Mouse (Mus musculus) activated CD4-positive, CD25-positive, alpha-beta regulatory T cell, adult 4 months (primary cell): ENCODE data around the gene Otop2. TPM values are rescaled to one million over a fixed set of nuclear protein-coding genes. Genes with fewer than 3 reads are reported as not detected.

Experiments
- ATAC-seq: one replicate; pipeline ENCODE4 v1.8.0; 2017
- polyA plus RNA-seq, 2 experiments: library from polyadenylated mRNA; unstranded; fragments of 100-300 nt; shearing (Covaris generic); gene quantifications; one replicate each; pipeline ENCODE4 v1.2.1; 2017

Gene Otop2
- polyA plus RNA-seq = not detected

DNA sequence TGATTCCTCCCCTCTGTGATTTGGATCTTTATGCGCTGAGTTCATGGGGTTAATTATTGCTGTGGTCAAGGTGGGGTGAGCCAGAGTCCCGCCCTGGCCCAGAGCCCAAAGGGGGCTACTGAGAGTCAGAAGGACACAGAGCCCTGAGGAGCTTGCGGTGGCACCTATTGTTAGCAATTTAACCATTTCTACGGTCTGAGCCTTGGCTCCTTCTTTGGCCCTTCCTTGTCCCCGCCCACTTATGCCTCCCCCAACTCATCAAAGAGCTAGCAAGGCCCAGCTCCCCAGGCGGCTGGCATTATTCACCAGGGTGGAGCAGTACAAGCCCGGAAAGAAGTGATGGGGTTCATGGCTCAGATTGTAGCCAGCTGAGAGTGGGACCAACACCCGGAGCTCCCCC lies at the start of gene Otop2:
Otop2 (plus strand) TSS at position 301 of the 400 bp plus-strand sequence.
- ATAC-seq = no peak

DNA sequence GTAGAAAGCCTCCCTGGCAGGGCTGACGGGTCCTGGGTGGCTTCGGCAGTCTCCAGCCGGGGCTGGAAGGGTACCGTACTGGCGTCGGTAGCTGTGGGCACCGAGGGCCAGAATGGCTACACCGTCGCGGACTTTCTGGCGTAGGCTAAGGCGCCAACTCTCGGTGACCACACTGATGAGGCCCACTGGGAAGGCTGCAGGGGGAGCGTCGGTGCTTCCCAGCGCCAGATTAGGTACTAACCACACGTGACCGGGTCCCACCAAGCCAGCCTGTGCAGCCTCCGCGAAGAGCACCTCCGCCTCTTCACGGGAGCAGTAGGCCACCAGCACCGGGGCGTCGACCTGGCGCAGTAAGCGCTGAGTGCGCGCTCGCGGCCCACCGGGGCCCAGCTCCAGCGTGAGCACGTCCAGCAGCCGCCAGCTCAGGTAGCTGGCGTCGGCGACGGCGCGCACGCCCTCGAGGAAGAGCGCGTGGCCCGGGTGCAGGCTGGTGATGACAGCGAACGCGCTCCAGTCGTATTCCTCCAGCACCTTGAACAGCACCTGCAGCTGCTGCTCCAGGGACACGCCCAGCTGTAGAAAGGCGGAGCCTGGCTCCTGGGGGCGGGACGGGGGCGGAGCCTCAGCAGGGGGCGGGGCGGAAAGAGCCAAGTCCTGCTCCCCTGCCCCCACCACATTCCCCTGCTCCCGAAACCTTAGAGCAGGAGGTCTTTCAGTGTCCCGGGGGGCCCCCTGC lies 49.0 kb upstream of the Otop2 start:
- no peak for ATAC-seq

- ATAC-seq = no peak
Measured at GRCm38 (mm10) chr11:115259134-115259533, 47.8 kb upstream of the Otop2 start.

GRCm38 (mm10) chr11:115262954-115263353 lies 44.0 kb upstream of the Otop2 start:
- ATAC-seq = no peak

DNA sequence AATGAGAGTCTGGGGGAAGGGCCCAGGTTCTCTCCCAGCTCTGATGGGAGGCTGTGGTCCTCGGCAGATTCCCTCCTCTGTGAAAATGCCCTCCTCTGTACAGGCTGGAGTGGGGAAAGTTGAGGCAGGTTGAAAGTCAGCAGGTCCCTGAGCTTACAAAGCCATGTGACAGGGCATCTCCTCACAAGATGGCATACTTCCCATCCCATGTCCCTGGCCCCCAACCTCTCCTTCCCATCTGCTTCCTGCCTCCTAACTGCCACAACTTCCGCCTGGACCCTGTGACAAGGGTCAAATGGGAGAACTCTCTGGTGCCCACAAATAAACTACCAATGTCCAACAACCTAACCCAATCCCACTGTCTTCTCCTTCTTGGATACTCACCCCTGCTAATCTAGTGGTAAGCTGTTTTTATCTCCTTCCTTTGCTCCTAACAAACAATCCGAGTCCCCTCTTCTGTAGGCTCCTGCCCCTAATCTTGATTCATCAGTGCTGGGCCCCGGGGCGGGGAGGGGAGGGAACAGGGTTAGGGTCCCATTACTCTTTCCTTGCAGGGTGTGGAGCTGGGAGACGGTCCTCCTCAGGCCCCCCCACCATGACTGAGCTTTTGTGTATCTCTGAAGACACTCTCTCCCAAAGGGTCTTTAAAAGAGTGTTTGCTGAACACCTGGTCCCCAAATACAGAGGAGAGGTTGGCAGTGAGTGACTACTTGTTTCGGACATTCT lies 42.7 kb upstream of the Otop2 start:
- no peak for ATAC-seq

DNA sequence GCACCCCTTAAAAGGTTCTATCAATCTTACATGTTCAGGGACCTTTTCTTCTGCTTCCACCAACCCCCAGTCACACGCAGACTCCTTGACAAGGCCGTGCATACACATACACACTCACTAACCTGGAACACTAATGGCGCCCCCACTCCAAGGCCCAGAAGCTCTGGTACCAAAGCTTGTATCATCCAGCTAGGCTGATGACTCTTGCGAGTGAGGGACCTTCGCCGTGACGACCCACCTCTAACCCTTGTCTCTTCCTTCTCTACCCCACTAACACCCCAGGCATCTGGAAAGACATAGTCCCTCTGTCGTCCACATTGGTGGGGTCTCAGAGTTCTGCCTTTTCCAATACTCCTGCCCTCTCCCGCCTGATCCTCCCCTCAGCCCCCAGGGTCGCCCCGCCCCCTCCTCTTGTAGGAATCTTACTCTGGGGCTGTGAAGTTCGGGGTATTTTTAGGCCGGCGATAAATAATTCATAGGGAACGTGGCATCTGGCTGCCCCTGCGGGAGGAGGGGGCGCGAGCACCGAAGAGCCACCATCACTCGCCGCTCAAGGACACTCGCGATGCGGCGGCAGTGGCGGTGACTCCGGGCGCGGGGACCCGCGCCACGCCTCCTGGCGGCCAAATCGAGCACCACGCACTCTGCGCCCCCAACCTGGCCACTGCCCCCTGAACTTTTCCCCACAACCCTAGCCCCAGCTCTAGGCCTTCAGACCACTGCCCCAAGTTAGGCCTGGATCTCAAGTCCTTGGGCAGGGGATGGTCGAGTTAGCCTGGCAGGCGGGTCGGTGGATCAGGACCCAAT lies 41.9 kb upstream of the Otop2 start:
- ATAC-seq = no peak

GRCm38 (mm10) chr11:115265771-115266399 lies 41.1 kb upstream of the Otop2 start:
- ATAC-seq = no peak

DNA sequence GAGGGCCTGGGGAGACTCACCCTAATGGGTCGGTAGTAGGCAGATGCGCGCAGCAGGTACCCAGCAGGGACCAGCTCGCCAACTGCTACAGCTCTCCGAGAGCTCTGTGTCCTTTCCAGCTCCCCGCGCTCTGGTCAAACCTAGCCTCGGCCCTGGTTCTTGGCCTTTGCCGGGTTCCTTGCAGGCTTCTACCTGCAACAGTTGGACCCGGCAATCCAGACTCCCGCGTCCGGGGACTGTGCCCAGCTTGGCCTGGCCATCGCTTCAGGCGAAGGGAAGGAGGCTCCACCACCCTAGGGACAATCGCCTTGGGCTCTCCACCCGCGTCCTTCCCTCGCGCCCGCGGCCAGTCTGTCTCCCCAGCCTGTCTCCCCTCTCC lies 40.6 kb upstream of the Otop2 start:
- no peak for ATAC-seq

GRCm38 (mm10) chr11:115267061-115267883 lies 39.7 kb upstream of the Otop2 start, which contains the start of gene Grin2c:
TSS of gene Grin2c (minus strand) at chr11:115267243.
- no peak for ATAC-seq

DNA sequence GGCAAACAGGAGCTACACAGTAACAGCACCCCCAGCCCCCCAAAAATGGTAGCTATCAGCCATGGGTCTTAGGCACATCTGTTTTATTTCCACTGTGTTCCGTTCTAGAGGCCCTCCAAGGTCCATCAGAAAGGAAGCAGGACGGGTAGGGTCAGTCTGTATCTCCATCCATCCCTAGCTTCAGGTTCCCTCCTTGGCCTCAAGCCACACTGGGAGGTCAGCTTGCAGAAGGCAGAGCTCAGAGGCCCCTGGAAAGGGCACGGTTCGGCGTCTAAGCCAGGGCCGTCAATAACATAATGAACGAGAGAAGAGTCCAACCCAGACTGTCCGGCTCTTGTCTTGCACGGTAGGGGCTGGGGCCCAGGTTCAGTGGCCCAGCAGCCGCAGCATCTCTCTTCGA lies 39.0 kb upstream of the Otop2 start:
- ATAC-seq = no peak

- no peak for ATAC-seq
Measured at GRCm38 (mm10) chr11:115269330-115270066, 37.5 kb upstream of the Otop2 start.

DNA sequence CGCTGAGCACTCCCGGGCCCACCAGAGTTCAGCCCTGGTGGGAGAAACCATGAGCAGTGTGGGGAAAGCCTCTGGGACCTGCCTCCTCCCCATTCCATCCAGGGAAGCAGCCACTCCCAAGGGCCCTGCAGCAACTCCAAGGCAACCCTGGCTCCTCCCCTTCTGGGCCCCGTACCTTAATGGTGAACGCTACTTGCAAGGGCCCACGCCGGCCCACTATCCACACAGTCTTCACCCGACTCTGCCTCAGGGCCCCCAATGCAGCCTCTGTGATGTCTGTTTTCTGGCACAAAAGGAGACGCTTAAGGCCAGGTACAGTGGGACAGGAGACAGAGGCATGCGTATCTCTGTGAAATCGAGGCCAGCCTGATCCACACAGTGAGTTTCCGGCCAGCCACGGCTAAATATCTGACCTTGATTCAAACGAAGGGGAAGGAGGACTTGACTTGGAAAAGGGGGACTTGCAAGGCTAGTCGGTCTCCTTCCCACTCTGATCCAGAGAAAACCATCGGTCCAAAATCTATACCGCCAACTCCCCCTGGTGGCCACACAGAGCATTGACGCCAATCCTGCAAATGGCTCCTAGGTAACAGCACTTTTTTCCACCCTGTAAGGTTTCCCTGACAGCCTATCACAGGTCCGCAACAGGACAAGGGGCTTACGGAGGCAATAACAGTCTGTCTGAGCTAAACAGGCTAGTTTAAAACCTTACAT lies 36.7 kb upstream of the Otop2 start:
- ATAC-seq = no peak

DNA sequence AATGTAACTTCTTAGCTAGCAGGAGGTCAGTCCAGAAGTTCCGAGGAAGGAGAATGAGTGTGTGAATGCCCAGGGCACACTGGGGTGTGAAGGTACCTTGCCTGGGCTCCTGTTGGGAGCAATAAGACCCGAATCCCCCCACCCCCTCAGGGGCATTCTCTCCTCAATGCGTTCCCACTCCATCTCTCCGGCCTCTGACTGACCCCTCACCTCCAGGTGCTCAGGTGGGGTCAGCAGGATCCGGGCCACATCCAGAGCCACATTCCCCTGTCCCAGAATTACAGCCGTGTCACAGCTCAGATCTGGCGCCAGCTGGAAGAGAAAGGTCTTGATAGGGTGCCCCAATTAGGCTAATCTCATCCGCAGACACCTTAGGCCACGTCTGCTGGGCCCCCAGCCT lies 35.9 kb upstream of the Otop2 start:
- ATAC-seq = no peak

DNA sequence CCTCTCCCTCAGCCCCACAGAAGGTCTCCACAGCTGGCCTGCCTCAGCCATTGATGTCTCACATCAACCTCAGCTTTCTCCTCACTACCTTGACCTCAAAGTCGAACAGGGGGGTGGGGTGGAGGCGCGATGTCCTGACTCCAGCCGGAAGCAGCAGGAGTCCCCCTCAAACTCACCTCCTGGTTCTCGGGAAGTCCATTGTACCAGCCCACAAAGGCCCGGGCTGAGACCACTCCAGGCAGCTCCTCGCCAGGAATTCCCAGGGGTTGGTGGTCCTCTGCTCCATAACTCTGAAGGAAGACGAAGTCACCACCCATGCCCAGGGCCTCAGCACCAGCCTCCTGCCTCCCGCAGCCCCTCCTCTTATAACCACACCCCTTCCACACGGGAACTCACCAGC lies 35.5 kb upstream of the Otop2 start:
- no peak for ATAC-seq

GRCm38 (mm10) chr11:115272894-115273498 lies 34.0 kb upstream of the Otop2 start:
- ATAC-seq = no peak

DNA sequence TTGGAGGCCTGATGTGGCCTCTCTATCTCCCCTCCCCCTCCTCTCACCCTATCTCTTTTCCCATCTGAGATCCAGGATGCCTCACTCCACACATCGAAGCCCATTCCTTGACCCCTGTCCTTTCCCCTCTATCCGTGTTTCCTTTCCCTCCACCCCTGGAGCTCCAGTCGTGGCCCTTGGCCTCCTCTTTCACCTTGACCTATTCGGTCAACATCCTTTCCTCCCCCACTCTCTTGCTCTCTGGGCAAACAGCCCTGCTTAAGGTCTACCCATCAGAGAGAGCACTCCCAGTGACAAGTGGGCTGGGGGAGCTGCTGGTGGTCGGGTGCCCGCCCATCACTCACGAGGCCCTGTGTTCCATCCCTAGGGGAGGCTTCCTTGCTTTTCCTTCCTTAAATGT lies 33.2 kb upstream of the Otop2 start:
- no peak for ATAC-seq

DNA sequence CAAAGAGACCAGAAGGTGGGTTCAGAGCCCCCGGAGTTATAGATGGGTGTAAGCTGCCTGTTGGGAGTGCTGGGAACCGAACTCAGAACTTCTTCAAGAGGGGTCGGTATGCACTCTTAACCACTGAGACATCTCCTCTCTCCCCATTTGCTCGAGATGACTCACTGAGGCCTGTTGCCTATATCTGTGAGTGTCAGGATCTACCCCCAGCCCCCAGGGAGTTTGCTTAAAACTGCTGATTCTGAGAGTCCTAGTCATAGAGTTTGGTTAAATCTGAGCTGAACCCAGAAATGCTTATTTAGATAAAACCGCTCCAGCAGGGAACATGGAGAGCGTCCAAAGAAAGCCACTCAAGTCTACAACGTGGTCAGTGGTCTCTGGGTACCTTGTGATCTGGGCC lies 32.8 kb upstream of the Otop2 start:
- ATAC-seq = no peak

DNA sequence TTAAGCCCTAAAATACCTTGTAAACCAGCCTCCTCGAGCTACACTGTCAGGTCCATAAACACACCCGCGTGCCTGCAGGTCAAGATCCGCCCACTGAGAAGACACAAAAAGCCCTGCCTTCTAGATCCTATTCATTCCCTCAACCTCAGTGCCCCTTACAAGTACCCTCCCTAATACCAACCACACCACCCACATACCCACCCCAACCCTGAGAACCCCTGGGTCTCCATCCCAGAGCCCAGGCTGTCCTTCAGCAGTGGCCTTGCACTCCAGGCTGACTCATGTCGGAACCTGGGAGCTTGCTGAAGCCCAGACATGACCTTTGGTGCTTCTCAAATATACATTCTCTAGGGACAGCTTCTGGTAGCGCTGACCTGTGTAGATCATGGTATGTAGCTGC lies 32.2 kb upstream of the Otop2 start:
- ATAC-seq = no peak

DNA sequence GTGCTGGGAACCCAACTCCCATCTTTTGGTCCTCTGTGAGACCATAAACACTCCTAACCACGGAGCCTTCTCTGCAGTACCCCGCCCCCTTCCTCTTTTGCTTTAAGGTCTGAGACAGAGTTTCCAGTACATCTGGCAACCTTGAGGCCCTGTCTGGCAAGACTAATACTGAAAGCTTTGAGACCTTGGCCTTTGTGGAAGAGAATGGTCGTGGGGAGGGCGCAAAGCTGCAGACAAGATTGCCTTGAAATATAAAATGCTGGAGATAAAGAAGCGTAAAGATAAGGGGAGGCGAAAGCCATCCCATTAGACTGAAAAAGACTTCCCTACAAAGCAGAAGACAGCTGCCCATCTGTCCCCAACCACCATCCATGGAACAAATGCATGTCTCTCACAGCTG lies 31.5 kb upstream of the Otop2 start:
- no peak for ATAC-seq

GRCm38 (mm10) chr11:115275954-115276353 lies 31.0 kb upstream of the Otop2 start:
- no peak for ATAC-seq
